Mouse (Mus musculus): ENCODE data around the gene Phf20.
"Not testable (repeated sequence)": the region's sequence is repeated elsewhere in the genome, so short reads cannot be mapped to it uniquely, and the experiment has no call there.

Gene Phf20

GRCm38 (mm10) chr2:156199944-156200343 lies 3.7 kb downstream of the Phf20 start:
- in situ Hi-C loops (cut with MseI, MboI), result no loop called here

DNA sequence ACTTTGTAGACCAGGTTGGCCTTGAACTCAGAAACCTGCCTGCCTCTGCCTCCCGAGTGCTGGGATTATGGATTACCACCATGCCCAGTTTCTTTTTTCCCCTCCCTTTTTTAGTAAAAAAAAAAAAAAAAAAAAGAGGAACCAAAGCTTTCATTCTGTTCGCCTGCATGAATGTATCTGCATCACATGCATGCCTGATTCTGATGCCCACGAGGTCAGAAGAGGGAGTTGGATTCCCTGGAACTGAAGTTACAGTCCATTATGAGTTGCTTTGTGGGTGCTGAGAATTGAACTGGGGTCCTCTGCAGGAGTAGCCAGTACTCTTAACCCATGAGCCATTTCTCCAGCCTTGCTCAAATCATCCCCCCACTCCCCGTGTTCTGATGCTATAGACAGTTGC lies 5.2 kb downstream of the Phf20 start:
- in situ Hi-C loops (cut with MseI, MboI), result no loop called here

DNA sequence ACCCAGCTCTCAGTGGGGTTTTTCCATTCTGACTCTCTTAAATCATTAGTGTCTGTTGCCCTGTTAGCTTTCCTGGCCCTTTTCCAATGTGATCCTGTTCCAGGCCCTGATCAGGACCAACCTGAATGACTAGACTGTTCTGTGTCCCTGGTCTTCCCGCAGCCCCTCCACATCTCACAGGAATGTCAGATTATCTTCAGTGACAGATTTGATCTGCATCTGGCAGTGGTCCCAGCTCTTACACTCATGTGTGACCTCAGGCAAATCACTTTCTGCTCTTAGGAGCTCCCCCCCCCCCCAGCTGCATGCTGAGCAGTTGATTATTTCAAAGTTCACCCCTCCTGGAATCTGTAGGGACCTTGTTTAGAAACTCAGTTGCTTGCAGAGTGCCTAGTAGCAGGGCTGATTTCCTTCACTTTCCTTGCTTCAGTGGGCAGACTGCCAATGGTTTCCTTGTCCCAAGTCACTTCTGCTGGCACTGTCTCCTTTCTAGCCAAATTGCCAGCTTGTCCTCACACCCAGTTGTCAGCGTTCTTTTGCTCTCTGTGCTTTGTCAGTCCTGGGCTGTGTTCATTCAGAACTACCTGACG lies 6.7 kb downstream of the Phf20 start:
- in situ Hi-C loops (cut with MseI, MboI), result no loop called here

- in situ Hi-C loops (cut with MseI, MboI), result no loop called here
These were observed 7.7 kb downstream of the Phf20 start for GRCm38 (mm10) chr2:156203917-156204316.

- in situ Hi-C loops (cut with MseI, MboI), result no loop called here
These were observed 21.5 kb downstream of the Phf20 start for GRCm38 (mm10) chr2:156217786-156218185.

GRCm38 (mm10) chr2:156222100-156222499 lies 25.8 kb downstream of the Phf20 start:
- in situ Hi-C loops (cut with MseI, MboI), result no loop called here

DNA sequence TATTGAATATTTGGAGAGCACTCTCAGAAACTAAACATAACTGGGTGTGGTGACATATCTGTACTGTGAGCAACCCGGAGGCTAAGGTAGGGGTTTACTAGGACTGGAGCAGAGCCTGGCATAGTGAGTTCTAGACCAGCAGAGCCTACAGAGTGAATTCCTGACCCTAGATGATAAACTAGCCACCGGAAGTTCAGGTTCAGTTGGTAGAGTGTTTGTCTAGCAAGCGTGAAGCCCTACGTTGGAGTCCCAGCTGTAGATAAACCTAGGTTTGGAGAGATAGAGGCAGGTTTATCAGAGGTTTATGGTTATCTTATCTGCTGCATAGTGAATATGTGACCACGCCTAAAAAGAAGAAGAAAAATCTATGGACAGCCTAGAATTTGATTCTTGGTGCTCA lies 27.8 kb downstream of the Phf20 start:
- in situ Hi-C loops (cut with MseI, MboI), result no loop called here

DNA sequence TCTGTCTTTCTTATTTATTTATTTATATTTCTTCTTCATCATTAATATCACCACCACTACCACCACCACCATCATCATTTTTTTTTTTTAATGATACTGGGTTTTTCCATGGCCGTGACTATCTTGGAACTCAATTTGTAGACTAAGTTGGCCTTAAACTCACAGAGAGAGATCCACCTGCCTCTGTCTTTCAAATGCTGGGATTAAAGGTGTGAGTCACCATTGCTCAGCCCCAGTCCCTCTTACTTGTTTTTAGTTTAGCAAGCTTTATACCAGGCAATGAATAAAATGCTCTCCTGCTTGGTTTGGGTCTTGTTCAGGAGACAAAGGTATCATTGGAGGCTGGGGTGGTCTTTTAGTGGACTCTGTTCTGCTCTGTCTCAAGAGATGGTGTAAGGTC lies 31.4 kb downstream of the Phf20 start:
- in situ Hi-C loops (cut with MseI, MboI), result no loop called here

DNA sequence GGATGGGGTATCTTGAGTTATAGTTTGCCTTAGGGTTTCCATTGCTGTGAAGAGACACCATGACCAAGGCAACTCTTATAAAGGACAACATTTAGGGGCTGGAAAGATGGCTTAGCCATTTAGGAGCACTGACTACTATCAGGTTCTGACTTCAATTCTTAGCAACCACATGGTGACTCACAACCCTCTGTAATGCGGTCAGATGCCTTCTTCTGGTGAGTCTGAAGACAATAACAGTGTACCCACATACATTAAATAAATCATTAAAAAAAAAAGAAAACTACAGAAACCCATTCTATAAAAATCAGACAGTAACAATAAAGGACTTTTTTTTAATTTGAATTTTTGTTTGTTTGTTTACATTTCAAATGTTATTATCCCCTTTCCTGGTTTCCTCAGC lies 32.9 kb downstream of the Phf20 start:
- in situ Hi-C loops (cut with MseI, MboI), result no loop called here

DNA sequence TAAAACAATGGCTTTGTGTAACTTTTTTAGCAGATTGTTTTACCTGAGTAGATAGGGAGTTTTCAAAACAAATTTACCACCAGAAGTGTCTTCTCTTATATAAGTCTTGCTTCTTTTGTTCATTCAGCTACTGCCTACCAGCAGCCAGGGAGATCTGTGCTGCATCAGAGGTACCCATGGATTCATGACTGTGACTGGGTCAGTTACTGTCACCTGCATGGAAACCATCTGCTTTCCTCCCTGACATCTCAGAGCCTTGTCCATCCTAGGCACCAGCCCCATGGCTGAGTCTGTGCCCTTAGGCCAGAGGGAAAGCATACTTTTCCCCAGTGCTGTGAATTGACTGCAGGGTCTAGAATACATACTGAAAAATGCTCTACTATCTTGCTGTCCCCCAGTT lies 35.1 kb downstream of the Phf20 start:
- in situ Hi-C loops (cut with MseI, MboI), result no loop called here

GRCm38 (mm10) chr2:156233275-156233948 lies 37.1 kb downstream of the Phf20 start:
- in situ Hi-C loops (cut with MseI, MboI), result no loop called here

GRCm38 (mm10) chr2:156234016-156234415 lies 37.8 kb downstream of the Phf20 start:
- in situ Hi-C loops (cut with MseI, MboI), result not testable (repeated sequence)

DNA sequence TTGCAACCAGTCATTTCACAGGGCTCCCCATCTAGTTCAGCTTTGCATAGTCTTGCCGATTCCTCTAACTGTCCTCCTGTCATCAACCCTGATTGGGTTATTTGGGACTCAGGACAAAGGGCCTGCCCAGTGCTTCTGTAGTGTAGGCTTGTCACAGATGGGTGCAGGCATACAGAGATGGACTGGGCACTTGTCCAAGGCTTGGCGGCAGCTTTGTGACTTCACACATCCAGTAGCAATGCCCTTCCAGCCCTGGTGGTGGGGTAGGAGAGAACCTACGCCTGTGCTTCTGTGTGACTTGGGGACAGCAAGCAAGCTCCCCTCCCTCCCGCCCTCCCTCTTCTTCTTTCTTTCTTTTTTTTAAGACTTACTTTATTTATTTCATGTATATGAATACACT lies 39.6 kb downstream of the Phf20 start:
- in situ Hi-C loops (cut with MseI, MboI), result no loop called here

DNA sequence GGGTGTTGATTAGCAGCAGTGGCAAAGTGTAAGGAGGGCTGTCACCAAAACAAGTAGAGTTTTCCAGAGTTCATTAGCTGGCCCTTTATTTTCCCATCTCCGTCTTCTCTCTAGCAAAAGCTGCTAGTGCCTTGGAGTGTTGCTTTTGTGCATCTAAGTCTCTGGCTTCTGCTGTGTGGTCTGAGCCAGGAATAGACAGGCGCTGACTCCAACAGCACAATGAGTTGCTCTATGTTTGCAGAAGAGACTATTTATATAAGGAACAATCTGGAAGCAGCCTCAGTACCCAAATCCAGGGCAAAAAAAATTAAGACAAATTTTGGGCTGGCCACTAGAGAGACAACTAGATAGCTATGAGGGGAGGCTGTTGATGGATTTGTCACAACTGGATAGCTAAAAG lies 45.4 kb downstream of the Phf20 start:
- in situ Hi-C loops (cut with MseI, MboI), result no loop called here

GRCm38 (mm10) chr2:156243011-156243410 lies 46.7 kb downstream of the Phf20 start:
- in situ Hi-C loops (cut with MseI, MboI), result no loop called here

- in situ Hi-C loops (cut with MseI, MboI), result no loop called here
These were observed 51.3 kb downstream of the Phf20 start for GRCm38 (mm10) chr2:156247599-156247998.

GRCm38 (mm10) chr2:156250761-156251160 lies 54.5 kb downstream of the Phf20 start:
- in situ Hi-C loops (cut with MseI, MboI), result no loop called here

- in situ Hi-C loops (cut with MseI, MboI), result no loop called here
These were observed 55.0 kb downstream of the Phf20 start for GRCm38 (mm10) chr2:156251291-156251690.

DNA sequence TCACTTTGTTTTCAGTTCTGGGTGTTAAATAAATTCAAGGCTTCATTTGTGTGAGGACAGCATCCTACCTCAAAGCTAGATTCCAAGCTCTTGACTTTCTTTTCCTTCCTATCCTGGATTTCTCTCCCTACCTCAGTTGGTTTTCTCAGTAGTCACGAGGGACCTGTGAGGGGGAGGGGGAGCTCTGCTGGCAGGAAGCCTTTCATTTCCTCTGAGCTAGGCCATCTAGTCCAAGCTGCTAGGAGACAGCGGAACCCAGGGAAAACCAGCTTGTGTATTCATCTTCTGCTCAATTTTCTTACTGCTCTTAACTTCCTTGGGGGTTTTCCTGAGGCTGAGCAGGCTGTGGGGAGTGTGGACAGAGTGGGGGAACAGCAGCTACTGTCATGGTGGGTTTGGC lies 60.8 kb downstream of the Phf20 start:
- in situ Hi-C loops (cut with MseI, MboI), result no loop called here

DNA sequence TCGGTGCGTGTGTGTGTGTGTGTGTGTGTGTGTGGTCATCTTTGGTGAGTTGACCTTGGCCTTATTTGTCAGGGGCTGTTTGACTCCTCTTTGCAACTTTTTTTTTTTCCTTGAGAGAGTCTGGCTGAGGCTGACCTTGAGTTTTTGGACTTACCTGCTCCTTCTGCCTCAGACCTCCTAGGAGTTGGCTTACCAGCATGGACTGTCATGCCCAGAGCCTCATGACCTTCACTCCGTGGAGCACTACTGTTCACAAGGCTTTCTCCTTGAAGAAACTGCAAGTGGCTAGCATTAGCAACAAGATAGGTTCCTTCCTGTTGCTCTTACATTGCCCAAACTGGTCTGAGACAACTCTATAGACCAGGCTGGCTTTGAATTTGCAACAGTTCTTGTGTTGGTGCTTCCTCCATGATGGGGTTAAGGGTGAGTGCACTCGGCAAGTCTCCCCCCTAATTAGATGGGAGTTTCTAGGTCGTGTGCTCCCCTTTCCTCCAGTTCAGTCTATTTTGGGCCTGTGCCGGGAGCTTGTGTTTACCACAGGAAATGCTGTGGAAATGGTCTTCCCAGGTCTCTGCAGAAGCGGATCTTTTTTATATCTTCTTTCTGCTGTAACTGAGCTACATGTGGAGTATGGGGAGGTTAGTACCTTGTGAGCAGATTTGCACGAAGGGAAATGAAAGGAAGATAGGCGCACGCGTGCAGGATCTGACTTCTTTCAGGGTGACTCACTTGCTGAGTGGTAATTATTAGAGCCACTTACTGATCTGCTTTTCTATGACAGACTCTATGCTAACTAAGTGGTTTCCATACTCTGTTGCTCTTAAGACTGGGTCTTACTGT lies 61.9 kb downstream of the Phf20 start:
- in situ Hi-C loops (cut with MseI, MboI), result no loop called here

DNA sequence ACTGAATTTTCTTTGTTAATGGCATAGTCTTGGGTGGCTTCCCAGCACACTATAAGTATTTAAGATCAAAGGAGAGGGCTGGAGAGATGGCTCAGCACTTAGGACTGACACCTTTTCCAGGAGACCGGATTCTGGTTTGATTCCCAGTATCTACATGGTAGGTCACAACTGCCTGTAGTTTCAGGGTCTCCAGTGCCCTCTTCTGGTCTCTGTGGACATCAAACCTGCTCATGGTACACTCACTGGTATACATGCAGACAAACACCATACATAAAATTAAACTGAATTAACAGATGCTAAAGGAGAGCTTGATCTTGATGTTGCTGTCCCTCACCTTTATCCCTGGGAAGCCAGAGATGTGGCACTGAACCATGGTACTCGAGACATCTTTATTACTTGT lies 64.7 kb downstream of the Phf20 start:
- in situ Hi-C loops (cut with MseI, MboI), result no loop called here

GRCm38 (mm10) chr2:156263204-156263893 lies 67.1 kb downstream of the Phf20 start:
- in situ Hi-C loops (cut with MseI, MboI), result no loop called here

Measured in mouse trophoblast stem cell (cell line).